Mouse (Mus musculus) urinary bladder, adult 18-20 months (tissue): ENCODE measurements around the gene Lamp1.

Source experiments
- DNase-seq, 2 experiments: peaks; one replicate each; pipeline ENCODE4 v3.0.0; 2022; ENCODE audit warnings: low spot score in 2 of 2, mixed read lengths in 2 of 2

Gene Lamp1

DNA sequence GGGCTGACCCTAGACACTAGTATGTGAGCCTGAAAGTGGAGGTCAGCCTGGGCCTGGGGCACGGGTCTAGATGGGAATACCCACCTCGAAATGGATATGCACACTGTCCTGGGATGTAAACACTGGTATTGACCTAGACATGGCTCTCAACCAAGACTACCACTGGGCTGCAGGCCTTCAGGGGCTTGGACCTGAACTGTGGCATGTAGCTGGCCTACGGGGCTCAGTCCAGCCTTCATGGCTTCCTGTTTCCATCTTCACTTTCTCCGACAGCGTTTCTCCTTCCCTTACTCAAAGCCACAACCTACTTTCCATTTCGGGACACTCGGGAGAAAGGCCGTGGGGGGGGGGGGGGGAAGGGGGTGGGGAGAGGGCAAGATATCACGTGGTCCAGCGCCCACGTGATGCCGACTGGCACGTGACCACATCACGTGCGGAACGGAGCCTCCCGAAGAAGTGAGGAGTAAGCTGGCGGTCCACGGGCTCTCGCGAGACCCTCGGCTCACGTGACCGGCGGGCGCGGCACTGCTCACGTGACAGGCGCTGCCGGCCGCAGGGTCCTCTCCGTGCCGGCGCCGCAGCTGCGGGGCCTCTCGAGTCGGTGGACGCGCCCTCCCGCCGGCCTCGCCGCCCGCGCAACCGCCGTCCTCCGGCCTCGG, at the start of gene Lamp1:
Gene Lamp1, plus strand, starts transcription at position 444 of the 659 bp plus-strand sequence.
- DNase-seq, result peak; percentile 98

DNA sequence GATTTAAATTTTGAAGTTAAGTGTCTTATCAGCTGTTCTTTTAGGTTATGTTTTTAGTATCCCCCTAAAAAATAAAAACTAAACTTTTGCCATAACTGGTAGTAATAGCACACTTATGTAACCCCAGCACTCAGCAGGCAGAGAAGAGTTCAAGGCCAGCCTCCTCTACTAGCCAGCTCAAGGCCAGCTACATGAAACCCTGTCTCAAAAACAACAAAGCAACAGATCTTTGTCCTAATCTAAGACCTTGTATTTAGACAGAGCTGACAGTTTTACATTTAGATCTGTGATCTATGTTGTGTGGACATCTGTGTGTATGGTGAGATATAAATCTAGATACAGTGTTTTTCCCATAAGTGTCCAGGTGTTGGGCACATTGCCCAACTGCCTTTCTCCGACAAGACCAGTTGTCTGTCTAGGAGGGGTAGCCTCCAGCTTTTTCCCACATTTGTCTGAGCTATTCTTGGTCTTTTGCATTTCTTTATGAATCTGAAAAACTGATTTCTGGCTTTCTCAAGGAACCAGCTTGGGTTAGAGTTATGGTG, 49.5 kb upstream of the Lamp1 start:
- no peak for DNase-seq

DNA sequence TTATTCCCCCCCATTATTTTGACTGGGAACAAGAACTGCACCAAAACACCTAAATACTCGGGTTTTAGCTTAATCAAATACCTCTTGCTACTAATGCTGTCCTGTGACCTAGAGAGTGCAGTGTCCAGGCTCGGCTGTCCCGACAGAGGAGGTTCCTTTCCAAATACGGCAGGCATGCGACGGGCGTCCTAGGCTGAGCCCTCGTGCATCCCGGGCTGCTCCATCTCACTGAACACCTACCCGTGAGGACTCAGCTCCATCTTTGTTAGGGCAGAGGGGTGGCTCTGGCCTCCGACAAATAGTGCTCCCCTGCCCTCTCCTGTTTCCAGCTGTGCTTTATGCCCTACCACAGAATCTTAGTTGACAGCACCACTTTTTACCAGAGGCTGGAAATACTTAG, 47.0 kb upstream of the Lamp1 start:
- DNase-seq, result no peak

DNA sequence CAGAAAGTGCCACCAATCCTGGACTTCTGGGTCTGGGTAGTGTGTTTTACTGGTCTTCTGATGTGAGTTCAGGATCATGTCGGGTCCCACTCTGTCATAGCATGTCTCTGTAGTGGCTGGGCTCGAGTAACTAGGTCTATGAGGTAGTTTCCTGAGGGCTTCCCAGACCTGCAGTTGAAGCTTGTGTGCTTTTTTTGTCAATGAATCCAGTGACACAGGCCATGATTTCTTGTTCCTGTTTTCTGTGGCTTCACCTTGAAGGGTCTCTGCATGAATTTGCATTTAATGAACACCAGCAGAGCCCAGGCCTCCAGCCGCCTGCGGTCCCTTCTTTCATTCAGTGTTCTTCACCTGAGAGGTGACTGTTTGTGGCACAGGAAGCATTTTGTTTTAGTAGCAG, 45.7 kb upstream of the Lamp1 start:
- no peak for DNase-seq

DNA sequence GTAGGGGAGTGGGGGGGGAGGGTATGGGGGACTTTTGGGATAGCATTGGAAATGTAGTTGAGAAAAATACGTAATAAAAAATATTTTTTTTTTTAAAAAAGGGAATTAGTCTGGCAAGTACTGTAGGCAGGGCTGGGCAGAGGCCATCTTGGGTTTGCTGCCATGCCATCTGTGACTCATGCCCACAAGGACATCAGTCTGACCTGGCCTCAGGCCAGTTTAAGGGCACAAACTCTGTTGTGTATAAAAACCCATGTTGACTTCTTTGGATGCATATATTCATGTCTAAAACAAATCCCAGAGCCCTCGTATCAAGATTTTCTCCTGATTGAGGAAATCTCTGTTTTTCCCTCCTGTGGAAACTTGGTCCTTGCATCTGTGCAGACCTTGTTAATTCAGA, 41.9 kb upstream of the Lamp1 start:
- DNase-seq, result no peak

DNA sequence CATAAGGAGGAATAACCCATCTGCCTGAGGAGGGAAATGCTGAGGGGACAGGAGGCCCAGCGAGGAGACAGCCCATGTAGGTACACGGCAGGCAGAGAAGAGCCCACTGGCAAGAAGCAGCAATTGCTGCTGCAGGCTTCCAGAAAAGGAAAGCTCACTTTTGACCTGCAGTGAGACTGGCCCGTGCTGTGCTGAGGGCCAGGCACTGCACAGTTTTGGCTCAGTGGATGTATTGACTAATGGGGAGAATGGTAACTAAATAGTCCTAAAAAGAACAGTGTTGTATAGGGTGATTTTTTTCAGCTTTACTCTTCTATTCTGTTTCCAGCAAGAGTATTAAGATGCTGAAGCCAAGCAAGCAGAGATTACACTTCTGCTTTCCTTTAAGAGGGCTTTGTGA, 40.4 kb upstream of the Lamp1 start:
- DNase-seq, result no peak

DNA sequence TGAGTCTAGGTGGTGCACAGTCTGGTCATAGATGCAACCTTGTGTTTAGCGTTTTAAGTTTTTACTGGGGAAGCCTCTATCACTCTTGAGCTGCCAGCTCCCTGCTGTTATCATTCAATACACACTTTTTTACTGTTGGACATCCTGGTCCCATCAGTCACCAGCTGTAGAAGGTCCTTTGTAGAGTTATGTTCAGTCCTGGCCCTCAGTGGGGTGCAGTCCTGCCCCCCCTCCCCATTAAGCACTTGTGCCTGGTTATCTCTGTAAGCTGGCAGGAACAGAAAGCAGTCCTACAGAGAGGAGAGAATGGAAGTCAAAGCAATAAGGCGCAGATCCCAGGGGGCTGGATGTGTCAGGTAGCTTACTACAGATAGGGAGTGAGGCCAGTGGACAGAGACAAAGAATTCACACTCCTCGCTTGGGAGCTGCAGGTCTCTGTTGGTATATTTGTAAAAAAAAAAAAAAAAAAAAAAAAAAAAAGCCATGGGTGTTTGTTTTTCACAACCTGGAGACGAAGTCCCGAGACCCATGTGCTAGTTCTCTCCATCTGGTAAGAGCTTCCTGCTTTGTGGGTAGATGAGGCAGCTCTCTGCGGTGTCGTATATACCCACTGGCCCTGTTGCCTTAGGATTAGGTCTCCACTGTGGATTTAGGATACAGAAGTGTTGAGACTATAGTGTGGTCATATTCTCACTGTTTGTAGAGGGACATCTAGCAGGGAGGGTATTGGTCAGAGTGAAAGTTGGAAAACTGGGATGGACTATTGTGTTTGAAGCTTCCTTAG, 37.9 kb upstream of the Lamp1 start:
- DNase-seq, result no peak

DNA sequence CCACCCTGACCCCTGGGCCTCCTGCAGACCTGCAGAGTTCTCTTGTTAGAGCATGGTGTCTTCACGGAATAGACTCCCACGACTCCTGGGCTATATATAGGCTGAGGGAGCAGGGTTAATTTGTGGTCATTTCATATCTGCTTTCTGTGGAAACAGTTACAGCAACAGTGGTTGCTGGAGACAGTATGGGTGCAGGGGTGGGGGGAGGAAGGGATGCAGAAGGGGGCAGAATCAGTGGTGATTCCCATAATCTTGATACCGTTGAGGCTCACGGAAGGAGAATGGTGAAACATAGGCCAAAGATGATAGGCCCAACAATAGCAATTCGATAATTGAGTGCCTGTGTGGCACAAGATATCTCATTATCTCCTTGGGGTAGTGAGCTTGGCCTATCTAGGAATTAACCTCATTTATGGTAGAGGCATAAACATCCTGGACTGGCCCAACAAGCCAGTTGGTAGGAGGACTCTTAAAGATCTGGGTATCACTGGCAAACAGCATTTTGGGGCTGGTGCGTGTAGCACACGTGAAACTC, 36.0 kb upstream of the Lamp1 start:
- no peak for DNase-seq

DNA sequence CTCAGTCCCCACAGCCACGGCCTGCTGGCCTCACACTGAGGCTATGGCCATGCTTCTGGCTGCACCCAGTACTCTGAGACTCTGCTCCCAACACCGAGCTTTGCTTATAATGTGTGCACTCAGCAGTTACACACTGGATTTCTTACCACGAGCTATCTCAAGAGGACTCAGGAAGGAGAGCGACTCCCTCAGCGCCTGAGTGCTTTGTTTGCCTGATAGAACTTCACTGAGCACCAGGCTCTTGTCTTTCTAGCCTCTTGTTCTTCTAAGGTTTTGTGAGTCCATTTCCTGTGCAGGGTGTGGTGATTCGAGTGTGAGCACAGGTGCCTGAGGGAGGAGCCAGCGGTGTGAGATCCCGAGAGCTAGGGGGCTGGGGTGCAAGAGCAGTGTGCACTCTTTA, 34.1 kb upstream of the Lamp1 start:
- DNase-seq, result no peak

DNA sequence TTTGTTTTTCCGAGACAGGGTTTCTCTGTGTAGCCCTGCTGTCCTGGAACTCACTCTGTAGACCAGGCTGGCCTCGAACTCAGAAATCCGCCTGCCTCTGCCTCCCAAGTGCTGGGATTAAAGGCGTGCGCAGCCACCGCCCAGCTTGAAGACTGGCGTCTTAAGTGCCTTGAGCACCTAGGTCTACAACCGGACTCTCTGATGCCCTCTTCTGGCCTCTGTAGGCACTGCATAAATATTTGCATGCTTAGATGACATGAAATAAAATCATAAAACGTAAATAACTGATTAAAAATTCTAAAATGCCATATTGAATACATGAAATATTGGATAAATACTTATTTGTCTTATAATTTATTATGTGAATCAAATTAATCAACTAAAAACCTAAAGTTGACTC, 26.7 kb upstream of the Lamp1 start:
- DNase-seq, result peak in 1 of 2 experiments; percentile 26

DNA sequence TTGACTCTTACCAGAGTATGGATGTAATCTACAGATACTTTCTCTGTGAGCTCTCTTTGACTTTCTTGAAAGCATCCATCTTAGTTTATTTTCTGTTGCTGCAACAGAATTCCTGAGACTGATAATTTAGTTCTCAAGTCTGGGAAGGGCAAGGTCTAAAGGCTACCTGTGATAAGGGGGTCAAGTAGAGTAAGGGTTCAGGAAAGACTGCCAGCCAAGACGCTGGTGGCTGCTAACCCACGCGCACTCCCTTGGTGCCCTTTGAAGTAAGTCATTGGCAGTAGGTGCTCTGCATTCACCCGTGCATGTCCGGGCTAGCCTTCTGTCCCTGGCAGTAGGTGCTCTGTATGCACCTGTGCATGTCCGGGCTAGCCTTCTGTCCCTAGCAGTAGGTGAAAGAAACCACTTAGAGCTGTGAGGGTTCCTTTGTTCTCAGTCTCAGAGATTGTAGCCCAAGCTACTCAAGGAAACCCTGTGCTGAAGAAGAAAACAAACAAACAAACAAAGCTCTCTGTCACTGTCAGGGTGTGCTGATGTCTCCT, 19.2 kb upstream of the Lamp1 start:
- DNase-seq, result no peak

DNA sequence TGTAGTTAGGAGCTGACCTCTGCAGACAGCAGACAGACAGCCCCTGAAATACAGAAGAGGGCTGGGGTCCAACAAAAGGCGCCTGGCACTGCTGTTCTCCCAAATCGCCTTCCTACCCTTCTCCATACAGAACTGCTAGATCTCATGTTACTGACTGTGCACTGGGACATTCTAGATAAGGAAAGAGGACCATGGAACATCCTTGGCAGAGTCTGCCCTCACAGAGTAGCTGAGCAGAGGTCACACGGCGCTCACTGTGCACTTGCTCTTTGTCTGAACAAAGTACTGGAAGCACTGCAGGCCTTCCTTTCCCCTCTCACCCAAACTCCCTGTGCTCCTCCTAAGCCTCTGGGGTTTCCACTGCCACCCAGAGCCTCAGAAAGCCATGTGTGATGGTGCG, 17.3 kb upstream of the Lamp1 start:
- DNase-seq, result no peak

DNA sequence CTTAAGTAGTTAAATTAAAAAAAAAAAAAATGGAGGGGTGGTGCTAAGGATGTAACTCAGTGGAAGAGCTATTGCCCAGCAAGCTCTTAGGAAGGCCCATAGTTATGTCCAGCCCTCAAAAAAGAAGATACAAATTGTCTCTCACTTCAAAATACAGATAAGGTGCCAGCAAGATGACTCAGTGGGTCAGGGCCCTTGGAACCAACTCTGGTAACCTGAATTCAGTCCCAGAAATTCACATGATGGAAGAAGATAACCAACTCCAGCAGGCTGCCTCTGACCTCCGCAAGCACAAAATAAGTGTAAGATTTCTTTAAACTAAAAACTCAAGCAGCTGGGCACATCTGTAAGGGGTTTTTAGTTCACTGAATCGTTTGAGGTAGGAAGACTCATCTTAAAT, 10.5 kb upstream of the Lamp1 start:
- DNase-seq, result no peak

DNA sequence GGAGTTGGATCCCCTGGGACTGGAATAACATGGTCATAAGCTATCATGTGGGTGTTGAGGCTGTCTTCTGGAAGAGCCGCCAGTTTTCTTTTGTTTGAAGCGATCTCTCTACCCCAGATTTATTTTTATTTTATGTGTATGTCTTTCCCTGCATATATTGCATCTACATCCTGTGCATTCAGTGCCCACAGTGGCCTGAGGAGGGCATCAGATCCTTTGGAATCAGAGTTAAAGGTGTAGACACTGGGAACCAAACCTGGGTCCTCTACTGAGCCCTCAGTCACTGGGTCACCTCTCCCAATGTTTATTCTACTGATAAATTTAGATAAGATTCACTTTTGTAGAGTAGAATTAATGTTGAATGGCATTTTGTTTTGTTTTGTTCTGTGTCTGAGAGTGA, 9.7 kb upstream of the Lamp1 start:
- no peak for DNase-seq

DNA sequence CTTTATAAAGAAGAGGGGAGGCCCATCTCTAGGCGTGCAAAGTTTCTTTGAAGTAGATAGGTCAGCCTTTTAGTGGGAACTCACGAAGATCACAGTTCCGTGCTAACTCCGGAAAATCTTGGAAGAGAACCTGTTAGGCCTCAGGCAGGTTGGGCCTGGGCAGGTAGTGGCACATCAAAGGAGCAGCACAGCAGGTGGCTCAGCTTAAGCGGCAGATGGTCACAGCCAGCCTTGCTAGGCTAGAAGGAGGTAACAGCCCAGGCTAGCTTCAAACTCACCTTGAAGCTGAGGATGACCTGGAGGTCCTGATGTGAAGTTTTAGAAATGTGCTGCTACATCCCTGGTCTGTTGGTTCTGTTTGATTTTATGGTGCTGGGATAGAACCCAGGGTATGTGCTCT, 9.1 kb upstream of the Lamp1 start:
- no peak for DNase-seq

DNA sequence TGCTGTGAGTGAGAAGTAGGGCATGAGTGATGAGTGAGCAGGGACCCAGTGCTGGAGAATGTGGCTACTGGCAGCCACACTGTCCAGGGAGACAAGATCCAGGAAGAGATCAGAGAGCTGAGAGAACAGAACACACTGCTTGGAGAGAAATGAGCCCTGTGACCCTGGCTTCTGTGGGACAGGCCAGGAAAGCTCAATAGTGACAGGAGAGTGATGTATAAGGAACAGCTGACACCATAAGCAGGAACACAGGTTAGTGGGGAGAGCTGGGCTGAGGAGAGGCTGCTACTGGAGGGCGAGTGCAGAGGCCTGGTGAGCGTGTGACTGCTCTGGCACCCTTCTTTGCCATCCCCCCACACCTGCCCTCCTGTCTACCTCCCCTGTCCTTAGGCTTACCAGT, 8.0 kb upstream of the Lamp1 start:
- DNase-seq, result no peak

DNA sequence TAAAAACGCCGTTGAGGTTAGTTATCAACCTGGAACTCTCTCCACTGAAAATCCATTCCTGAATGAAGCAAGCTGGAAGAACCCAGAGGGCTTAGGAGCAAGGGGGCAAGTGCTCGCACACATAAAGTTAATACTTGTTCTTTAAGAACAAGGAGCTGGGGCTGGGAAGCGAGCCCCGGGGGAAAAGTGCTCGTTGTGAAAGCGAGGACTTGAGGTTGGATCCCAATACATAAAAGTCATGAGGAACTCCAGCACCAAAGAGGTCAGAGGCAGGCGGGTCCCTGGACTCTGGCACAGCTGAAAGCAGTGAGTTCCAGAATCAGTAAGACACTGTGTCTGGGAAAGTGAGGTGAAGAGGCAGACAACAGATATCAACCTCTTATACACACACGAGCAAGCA, 4.9 kb upstream of the Lamp1 start:
- no peak for DNase-seq

DNA sequence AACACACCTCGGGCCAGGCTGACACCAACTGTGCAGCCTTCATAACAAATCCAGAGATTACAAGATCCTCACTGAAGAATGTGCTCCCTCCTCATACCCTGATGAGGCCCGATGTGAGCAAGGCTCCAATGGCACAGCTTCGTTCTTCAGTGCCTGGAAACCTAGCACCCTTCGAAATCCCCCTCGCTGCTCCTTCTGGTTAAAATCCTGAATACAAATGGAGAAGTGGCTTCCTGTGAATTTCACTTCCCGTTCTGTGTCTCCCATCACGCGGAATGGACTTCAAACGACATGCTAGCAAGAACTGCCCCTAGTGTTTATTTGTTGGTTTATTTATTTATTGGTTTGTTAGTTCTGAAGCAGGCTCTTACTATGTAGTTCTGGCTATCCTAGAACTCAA, 3.6 kb upstream of the Lamp1 start:
- no peak for DNase-seq

DNA sequence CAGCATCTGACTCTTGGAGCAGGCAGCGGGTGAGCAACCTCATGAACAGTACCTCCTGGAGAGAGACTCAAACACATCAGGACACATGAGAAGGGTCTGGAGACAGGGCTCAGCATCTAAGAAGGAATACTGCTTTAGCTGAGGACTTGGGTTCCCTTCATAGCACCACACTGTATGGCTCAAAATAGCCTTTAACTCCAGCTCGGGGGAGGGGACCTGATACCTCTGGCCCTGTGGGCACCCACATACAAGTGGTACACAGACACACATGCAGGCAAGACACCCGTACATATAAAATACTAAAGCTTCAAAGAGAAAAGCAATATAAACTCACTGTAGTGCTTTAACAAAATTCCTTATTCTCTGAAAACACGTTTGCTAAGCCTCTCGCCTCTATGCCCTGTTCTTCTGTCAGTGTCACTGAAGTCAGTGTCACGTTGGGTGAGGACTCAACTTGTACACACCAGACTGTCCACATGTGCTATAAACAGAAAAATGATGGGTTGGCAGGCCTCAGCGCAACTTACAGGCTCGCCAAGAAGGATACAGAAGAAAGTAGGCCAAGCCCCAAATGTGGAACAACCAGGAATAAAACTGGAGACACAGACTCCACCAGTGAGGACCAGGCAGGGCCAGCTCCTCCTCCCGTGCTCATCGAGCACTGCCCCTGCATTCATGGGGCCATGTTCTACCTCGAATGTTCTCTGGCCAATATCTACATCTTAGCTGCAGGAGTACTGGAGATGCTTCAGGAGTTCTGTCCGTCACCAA, 2.4 kb upstream of the Lamp1 start:
- DNase-seq, result no peak

DNA sequence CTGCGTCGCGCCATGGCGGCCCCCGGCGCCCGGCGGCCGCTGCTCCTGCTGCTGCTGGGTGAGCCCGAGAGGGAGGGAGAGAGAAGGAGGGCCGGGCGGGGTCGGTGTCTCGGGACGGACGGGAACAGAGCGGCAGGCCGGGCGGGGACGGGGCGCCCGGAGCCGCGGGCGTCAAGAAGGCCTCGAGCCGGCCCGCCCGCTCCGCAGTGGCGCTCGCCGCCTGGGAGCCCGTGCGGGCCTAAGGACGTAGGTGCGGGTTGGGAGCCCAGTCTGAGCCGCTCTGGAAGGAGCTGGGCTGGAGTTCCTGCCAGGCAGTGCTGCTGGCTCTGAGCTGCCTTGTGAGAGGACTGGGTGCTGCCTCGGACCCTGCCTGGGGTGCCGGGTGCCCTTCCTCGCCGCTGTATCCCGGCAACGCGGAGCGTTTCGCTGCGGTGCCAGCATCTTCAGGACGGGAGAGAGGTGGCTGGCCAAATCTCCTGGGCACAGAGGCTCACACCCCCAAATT, 468 bp downstream of the Lamp1 start:
- peak in 1 of 2 experiments; percentile 8 for DNase-seq

DNA sequence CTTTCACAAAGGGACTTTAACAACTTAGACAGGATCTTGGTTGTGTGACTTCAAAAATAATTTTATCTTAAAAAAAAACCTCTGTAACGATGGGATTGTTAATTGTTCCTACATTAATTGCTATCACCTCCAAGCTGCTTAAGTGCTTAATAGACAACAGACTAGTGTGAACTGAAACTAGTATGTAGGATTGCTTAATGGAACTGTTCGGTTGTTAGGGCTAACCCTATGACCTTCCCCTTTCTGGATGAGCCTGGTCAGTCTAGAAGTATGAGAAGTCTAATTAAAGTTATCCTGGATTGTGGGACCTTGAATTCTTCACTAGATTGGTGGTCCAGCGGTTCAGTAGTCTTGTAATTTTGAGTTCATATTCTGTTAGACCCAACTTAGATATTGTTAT, 1.7 kb downstream of the Lamp1 start:
- no peak for DNase-seq

DNA sequence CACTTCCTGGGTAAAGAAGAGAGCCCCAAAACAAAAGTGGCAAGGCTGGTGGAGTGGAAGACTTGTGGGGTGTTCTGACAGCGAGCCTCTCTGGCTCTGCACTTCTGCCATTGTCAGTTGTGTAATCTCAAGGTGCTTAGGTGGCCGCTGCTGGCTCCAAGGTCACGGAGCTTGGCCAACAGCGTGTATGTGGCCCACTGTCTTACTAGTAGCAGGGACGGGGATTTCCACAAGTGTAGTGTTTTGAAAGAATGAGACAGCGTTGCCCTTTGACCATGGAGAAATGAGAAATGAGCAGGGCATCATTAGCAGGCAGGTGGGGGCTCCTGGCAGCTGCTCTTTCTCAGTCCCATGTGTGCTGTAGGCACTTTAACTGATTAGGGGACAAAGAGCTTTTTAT, 3.1 kb downstream of the Lamp1 start:
- DNase-seq, result no peak
